Mouse (Mus musculus): ENCODE results near the gene Arhgef11. TPM values are rescaled to one million over a fixed set of nuclear protein-coding genes. Genes with fewer than 3 reads are reported as not detected.
"Not testable (repeated sequence)": the region's sequence is repeated elsewhere in the genome, so short reads cannot be mapped to it uniquely, and the experiment has no call there.

Gene Arhgef11
- polyA plus RNA-seq (2012; rRNA removed) = 36.4 and 39.4 TPM in 2 replicates

DNA sequence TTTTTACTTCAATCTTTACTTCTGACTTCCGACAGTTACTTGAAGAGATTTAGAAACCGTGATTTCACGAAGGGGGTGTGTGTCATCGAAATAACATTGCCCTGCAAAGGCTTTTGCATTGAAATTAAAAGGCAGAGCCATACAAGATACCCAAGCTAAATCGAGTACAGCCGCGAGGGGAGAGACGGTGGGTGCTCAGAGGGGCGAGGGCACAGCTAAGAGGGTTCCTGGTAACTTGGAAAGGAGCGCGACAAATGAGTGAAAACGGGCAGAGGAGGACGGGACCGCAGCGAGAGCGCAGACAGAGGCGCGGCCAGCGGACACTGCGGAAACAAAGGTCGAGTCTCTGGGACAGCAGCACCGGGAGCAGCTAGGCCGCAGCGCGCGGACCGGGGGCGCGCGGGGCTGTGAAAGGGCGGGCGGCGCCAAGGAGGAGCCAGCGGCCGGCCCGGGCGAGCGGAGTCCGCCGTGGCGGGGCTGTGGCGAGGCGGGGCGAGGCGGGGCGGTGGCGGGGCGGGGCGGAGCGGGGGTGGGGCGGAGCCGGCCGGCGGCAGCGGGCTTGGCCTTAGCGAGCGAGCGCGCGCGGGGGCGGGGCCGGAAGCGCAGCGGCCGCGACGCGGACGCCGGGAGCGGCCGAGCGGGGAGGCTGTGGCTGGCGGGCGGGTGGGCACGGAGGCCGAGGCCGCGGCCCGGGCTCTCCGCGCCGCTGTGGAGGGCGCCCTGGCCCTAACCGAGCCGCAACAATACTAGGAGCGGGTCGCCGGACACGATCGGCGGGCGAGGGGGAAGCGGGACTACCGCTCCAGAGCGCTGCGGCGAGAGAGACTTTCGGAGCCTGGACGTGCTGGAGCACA is at the start of gene Arhgef11:
TSS of gene Arhgef11 (plus strand) at position 603 of the 854 bp plus-strand sequence.
- DNase-seq (ENCODE audit: extremely low spot score in 1 of 2, low spot score in 1 of 2) = peak in 1 of 2 experiments; percentile 48

GRCm38 (mm10) chr3:87568681-87569080 is 48.7 kb upstream of the Arhgef11 start:
- DNase-seq (ENCODE audit: extremely low spot score in 1 of 2, low spot score in 1 of 2) = no peak

GRCm38 (mm10) chr3:87575766-87576165 is 41.6 kb upstream of the Arhgef11 start:
- DNase-seq (ENCODE audit: extremely low spot score in 1 of 2, low spot score in 1 of 2) = no peak

GRCm38 (mm10) chr3:87582259-87582658 is 35.1 kb upstream of the Arhgef11 start:
- no peak for DNase-seq (ENCODE audit: extremely low spot score in 1 of 2, low spot score in 1 of 2)

DNA sequence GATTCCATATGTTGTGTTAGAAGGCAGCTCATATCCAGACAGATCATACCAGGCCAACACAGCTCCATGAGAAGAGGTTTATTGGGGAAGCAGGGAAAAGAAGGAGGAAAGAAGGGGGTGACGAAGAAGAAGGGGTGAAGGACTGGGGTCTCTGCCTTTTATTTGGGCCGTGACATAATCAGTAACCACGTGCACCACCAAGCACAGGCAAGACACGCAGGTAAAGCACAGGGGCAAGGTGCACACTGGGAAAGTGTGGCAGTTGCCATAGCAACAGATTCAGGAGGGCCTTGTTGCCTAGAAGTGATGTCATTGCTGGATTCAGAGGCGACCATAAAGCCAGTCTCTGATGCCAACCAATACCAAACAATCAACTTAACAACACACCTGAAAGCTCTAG is 23.6 kb upstream of the Arhgef11 start:
- no peak for DNase-seq (ENCODE audit: extremely low spot score in 1 of 2, low spot score in 1 of 2)

DNA sequence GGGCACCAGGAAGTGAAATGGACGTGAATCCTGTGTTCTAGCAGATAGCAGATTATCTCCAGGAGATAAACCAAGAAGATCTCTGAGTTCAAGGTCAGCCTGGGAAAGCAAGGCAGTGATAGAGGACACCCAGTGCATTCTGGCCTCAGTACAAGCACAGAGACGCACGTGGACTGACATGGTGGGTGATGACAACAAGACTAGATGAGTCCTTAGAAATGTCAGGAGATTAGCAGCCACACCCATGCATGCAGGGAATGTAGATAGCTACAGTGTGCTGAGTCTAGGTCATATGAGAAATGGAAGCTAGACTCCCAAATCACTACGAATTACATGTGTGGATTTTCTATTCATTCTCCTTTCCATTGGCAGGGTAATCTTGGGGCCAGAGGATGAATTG is 22.0 kb upstream of the Arhgef11 start:
- not testable (repeated sequence) for DNase-seq (ENCODE audit: extremely low spot score in 1 of 2, low spot score in 1 of 2)

DNA sequence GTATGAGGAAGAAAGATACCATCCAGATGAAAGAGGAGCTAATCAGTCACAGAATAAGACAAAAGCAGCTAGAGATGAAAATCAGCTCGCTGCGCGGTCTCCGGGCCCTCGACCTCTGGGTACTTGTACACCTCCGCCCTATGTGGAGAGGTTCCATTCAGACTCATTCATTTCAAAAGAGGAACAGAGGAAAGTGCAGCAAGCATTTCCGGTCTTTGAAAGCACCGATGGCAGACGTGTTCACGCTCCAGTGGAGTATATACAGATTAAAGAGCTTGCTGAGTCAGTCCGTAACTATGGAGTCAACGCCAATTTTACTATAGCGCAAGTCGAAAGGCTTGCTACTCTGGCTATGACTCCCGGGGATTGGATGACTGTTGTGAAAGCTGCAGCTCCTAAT is 16.3 kb upstream of the Arhgef11 start:
- DNase-seq (ENCODE audit: extremely low spot score in 1 of 2, low spot score in 1 of 2) = not testable (repeated sequence)

- no peak for DNase-seq (ENCODE audit: extremely low spot score in 1 of 2, low spot score in 1 of 2)
These were observed 1.0 kb upstream of the Arhgef11 start for GRCm38 (mm10) chr3:87616354-87616753.

- DNase-seq (ENCODE audit: extremely low spot score in 1 of 2, low spot score in 1 of 2) = peak in 1 of 2 experiments; percentile 47
These were observed 412 bp downstream of the Arhgef11 start for GRCm38 (mm10) chr3:87617811-87618130.

- DNase-seq (ENCODE audit: extremely low spot score in 1 of 2, low spot score in 1 of 2) = no peak
These were observed 881 bp downstream of the Arhgef11 start for GRCm38 (mm10) chr3:87618240-87618639.

- no peak for DNase-seq (ENCODE audit: extremely low spot score in 1 of 2, low spot score in 1 of 2)
These were observed 1.8 kb downstream of the Arhgef11 start for GRCm38 (mm10) chr3:87618981-87619710.

DNA sequence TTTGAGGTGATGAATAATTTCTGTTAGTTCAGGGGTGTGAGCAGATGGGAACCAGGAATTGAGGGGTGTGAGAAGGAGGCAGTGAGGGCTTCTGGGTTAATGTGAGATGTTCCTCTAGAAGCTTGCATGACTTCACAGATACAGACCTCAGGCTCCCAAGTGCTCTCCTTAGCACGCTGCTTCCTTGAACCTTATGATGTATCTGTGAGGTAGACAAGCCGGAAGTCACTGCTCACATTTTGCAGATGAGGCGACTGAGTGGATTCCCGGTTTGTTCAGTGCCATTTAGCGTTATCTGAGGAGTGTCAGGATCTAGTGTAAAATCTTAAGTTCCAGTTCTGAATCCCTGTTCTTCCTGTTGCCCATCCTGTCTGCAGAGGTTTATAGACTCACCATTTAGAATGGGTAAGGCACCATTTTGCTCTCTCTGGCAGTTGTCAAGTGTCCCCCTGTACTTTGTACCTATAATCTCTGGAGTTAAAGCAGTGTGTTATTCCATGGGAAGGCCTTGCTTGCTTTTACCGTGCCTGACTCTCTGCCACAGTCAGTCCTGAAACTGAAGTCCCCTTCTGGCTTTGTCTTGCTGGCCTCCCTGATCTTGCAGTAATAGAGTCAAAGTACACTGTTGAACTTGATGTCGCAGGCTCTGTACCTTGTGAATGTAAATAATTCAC is 3.0 kb downstream of the Arhgef11 start:
- DNase-seq (ENCODE audit: extremely low spot score in 1 of 2, low spot score in 1 of 2) = no peak

DNA sequence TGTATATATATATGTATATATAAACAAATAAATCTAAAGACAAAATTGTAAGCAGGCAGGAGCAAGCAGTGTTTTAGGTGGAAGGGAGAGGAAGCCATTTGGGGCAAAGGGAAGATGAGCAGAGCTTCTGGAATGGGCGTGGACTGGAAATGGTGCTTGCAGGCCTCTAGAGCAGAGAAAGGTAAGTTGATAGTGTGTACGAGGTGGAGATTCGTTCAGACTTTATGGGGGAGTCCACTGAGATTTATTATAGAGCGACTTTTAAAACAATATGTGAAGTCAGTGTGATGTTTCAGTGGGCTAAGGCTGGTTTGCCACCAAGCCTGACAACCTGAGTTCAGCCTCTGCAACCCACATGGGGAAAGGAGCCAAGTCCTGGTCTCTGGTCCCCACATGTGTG is 7.5 kb downstream of the Arhgef11 start:
- DNase-seq (ENCODE audit: extremely low spot score in 1 of 2, low spot score in 1 of 2) = no peak

- DNase-seq (ENCODE audit: extremely low spot score in 1 of 2, low spot score in 1 of 2) = no peak
These were observed 13.5 kb downstream of the Arhgef11 start for GRCm38 (mm10) chr3:87630899-87631298.

- no peak for DNase-seq (ENCODE audit: extremely low spot score in 1 of 2, low spot score in 1 of 2)
These were observed 14.0 kb downstream of the Arhgef11 start for GRCm38 (mm10) chr3:87631408-87631807.

DNA sequence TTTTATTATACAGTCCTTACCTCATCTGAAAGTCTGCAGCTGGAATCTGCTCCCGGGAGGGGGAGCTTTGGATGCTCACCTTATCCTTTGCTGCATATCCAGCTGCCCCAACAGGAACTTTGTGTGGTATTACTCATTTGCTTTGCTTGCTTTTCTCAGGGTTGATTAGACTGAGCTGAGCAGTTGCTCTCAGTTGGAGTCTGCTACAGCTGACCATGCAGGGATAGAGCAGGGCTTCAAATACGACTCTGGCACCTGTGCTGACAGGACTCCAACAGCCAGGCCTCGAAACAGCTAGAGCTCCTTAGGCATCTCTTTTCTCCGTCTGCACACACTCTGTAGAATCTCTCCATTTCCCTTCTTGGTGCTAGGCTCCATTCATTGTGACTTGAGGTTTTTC is 18.2 kb downstream of the Arhgef11 start:
- DNase-seq (ENCODE audit: extremely low spot score in 1 of 2, low spot score in 1 of 2) = no peak

DNA sequence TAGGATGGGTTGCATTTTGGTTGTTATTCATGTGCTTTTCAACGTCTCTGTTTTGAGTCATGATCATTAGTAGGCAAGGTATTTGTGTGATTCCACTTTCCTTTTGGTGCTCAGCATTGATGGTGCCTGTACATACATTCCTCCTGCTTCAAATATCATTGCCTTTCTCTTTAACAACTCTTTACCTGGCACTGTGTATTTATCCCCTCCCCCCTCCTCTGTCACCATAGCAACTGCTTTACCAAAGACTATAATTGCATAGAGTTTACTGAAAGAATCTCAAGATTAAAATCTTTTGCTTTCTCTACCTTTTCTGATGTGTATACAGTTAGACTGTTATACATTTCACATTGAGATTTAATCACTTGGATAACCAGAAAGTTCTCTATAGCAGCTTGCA is 26.1 kb downstream of the Arhgef11 start:
- no peak for DNase-seq (ENCODE audit: extremely low spot score in 1 of 2, low spot score in 1 of 2)

- DNase-seq (ENCODE audit: extremely low spot score in 1 of 2, low spot score in 1 of 2) = no peak
These were observed 28.8 kb downstream of the Arhgef11 start for GRCm38 (mm10) chr3:87646174-87646573.

DNA sequence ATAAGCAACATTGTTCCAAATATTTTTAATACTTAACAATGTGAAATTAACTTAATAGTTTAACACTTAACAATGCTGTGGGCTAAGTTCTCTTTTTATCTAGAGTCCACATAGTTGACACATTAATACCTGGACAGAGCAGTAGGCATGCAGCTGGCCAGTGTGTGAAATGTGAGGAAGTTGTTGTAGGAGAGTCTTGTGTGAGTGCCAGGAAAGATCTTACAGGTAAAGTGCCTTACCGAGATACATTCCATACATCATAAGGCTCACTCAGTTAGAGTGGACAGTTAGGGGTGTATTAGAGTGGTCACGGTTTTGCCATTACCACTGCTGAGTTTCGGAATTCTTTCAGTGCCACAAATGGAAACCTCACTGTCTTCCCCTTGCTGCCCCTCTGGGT is 31.7 kb downstream of the Arhgef11 start:
- DNase-seq (ENCODE audit: extremely low spot score in 1 of 2, low spot score in 1 of 2) = no peak

DNA sequence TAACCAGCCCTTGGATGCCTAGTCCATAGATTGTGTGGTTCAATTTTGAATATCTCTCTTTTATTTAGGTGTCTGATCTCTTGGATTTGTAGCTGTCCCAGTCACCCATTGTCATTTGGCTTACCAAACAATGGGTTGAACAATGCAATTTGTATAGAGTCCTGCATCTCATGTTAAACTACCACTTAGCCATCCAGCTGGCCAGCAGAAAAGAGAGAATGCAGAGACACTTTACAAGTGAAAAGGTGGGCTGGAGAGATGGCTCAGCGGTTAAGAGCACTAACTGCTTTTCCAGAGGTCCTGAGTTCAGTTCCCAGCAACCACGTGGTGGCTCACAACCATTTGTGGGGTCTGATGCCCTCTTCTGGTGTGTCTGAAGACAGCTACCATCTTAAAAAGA is 41.0 kb downstream of the Arhgef11 start:
- no peak for DNase-seq (ENCODE audit: extremely low spot score in 1 of 2, low spot score in 1 of 2)

- DNase-seq (ENCODE audit: extremely low spot score in 1 of 2, low spot score in 1 of 2) = peak in 1 of 2 experiments; percentile 21
These were observed 42.5 kb downstream of the Arhgef11 start for GRCm38 (mm10) chr3:87659692-87660429.

Data from frontal cortex, adult 2 months (tissue).